Mouse (Mus musculus) heart, adult 18-20 months (tissue): ENCODE measurements at regions not wholly inside any gene's neighbourhood (a gene's known extent, or its start where the extent isn't known, plus 50 kb on each side); places are given as distances from the start of the nearest gene placed in this dataset.

ENCODE experiments used
- DNase-seq, 2 experiments: peaks; one replicate each; pipeline ENCODE4 v3.0.0; 2021 to 2022; ENCODE audit warnings: mixed read lengths in 1 of 2

GRCm38 (mm10) chr11:19595107-19595506 is 329.1 kb upstream of the Spred2 start:
- no peak for DNase-seq

GRCm38 (mm10) chr11:19596336-19596735 is 327.8 kb upstream of the Spred2 start:
- no peak for DNase-seq

GRCm38 (mm10) chr11:19599433-19599832 is 324.7 kb upstream of the Spred2 start:
- DNase-seq = no peak

GRCm38 (mm10) chr11:19601216-19601938 is 322.8 kb upstream of the Spred2 start:
- peak; percentile 72 to 84 for DNase-seq

- DNase-seq = peak; percentile 18 to 23
Observed at GRCm38 (mm10) chr11:19602496-19602895, 321.7 kb upstream of the Spred2 start.

- no peak for DNase-seq
Observed at GRCm38 (mm10) chr11:19605602-19606001, 318.6 kb upstream of the Spred2 start.

GRCm38 (mm10) chr11:19606943-19607342 is 317.2 kb upstream of the Spred2 start:
- DNase-seq = no peak

- no peak for DNase-seq
Observed at GRCm38 (mm10) chr11:19607941-19608340, 316.2 kb upstream of the Spred2 start.

- no peak for DNase-seq
Observed at GRCm38 (mm10) chr11:19608523-19608922, 315.7 kb upstream of the Spred2 start.

- no peak for DNase-seq
Observed at GRCm38 (mm10) chr11:19610559-19610958, 313.6 kb upstream of the Spred2 start.

- no peak for DNase-seq
Observed at GRCm38 (mm10) chr11:19611217-19611616, 313.0 kb upstream of the Spred2 start.

GRCm38 (mm10) chr11:19616520-19616919 is 307.7 kb upstream of the Spred2 start:
- peak; percentile 60 to 75 for DNase-seq

- no peak for DNase-seq
Observed at GRCm38 (mm10) chr11:19619494-19619893, 304.7 kb upstream of the Spred2 start.

GRCm38 (mm10) chr11:19631055-19631695 is 293.0 kb upstream of the Spred2 start:
- DNase-seq = no peak

- DNase-seq = no peak
Observed at GRCm38 (mm10) chr11:19632477-19632876, 291.7 kb upstream of the Spred2 start.

- DNase-seq = no peak
Observed at GRCm38 (mm10) chr11:19633621-19634020, 290.6 kb upstream of the Spred2 start.

- peak; percentile 21 to 37 for DNase-seq
Observed at GRCm38 (mm10) chr11:19641153-19641552, 283.0 kb upstream of the Spred2 start.

GRCm38 (mm10) chr11:19644116-19644795 is 279.9 kb upstream of the Spred2 start:
- no peak for DNase-seq

GRCm38 (mm10) chr11:19645106-19645505 is 279.1 kb upstream of the Spred2 start:
- DNase-seq = no peak

- no peak for DNase-seq
Observed at GRCm38 (mm10) chr11:19651522-19651921, 272.7 kb upstream of the Spred2 start.

GRCm38 (mm10) chr11:19651929-19652328 is 272.2 kb upstream of the Spred2 start:
- no peak for DNase-seq

GRCm38 (mm10) chr11:19659511-19659910 is 264.7 kb upstream of the Spred2 start:
- DNase-seq = peak in 1 of 2 experiments; percentile 15

- DNase-seq = no peak
Observed at GRCm38 (mm10) chr11:19666732-19667131, 257.4 kb upstream of the Spred2 start.
